Mouse (Mus musculus) kidney, adult 2 months (tissue): ENCODE measurements at regions not wholly inside any gene's neighbourhood (a gene's known extent, or its start where the extent isn't known, plus 50 kb on each side); places are given as distances from the start of the nearest gene placed in this dataset.

Source experiments
- DNase-seq: peaks from one replicate; pipeline ENCODE4 v3.0.0; 2021
- H3K27ac ChIP-seq: fragments of 200-500 bp; 2 replicates; pipeline ENCODE4 v1.5.1; 2012; ENCODE audit warnings: low read depth, low read length, control low read depth, inconsistent platforms; ENCODE audit not compliant: insufficient read depth
- H3K27me3 ChIP-seq: fragments of 200-500 bp; replicated peaks from 2 replicates; pipeline ENCODE4 v1.6.1; 2012; ENCODE audit warnings: mild to moderate bottlenecking, moderate library complexity, low read length, inconsistent platforms; ENCODE audit not compliant: control insufficient read depth, insufficient read depth
- H3K36me3 ChIP-seq: fragments of 200-500 bp; 2 replicates; pipeline ENCODE4 v1.6.1; 2012; ENCODE audit warnings: mild to moderate bottlenecking, moderate library complexity, low read length, inconsistent platforms; ENCODE audit not compliant: control insufficient read depth, insufficient read depth
- H3K4me1 ChIP-seq: fragments of 200-500 bp; 2 replicates; pipeline ENCODE4 v1.6.1; 2011; ENCODE audit warnings: low read length; ENCODE audit not compliant: control insufficient read depth, insufficient read depth
- H3K4me3 ChIP-seq: fragments of 200-500 bp; 2 replicates; pipeline ENCODE4 v1.5.1; 2011; ENCODE audit warnings: mild to moderate bottlenecking, low read depth, low read length, control low read depth; ENCODE audit not compliant: insufficient read depth
- CTCF ChIP-seq: fragments of 200-500 bp; conservative IDR thresholded peaks from 2 replicates; pipeline ENCODE4 v1.5.1; 2011; ENCODE audit warnings: low read depth, mild to moderate bottlenecking, control low read depth, low read length, moderate library complexity, mixed read lengths; ENCODE audit not compliant: insufficient read depth, insufficient read length
- POLR2A ChIP-seq: fragments of 200-500 bp; IDR thresholded peaks from one replicate; pipeline ENCODE4 v1.6.1; 2011; ENCODE audit warnings: low read depth, low read length, control low read depth
- WGBS: fragments of 180-500 bp; shearing (Covaris S2); methylation state at CpG from one replicate; pipeline ENCODE4 v1.1.7; 2018; 5-methylcytosine and 5-hydroxymethylcytosine counted together

GRCm38 (mm10) chr9:8330886-8331476 lies 196.9 kb upstream of the Cep126 start:
- Histone ChIP-seq H3K4me3 (no peak overlapping the region), H3K36me3 (no peaks in the 10 kb centered on the region), H3K27ac (no peak overlapping the region), H3K27me3 (no peaks in the 10 kb centered on the region), H3K4me1 (no peaks in the 10 kb centered on the region)
- 71% methylated on average over 5 of the region's 5 CpGs for WGBS
- no peak for DNase-seq
- TF ChIP-seq POLR2A (no peak), CTCF (no peak)

- no peak for TF ChIP-seq POLR2A
- no peak for DNase-seq
- Histone ChIP-seq H3K4me1 (no peaks in the 10 kb centered on the region), H3K36me3 (no peaks in the 10 kb centered on the region), H3K27ac (no peak overlapping the region), H3K4me3 (no peak overlapping the region), H3K27me3 (no peaks in the 10 kb centered on the region)
- 79% methylated on average over 1 of the region's 1 CpGs for WGBS
Measured at GRCm38 (mm10) chr9:8340628-8341027, 203.3 kb upstream of the Trpc6 start.

GRCm38 (mm10) chr9:8351071-8351470 lies 192.9 kb upstream of the Trpc6 start:
- H3K36me3 ChIP-seq = no peaks in the 10 kb centered on the region
- DNase-seq = peak; percentile 82
- peak overlapping the region; percentile 63 for H3K27ac ChIP-seq
- TF ChIP-seq POLR2A (no peak), CTCF (no peak)
- peaks cover 6% of the 10 kb centered on the region; the same call in 1 of the 2 replicates for H3K4me1 ChIP-seq
- 34% methylated on average over 3 of the region's 3 CpGs for WGBS
- H3K4me3 ChIP-seq = no peak overlapping the region
- H3K27me3 ChIP-seq = no peaks in the 10 kb centered on the region
